Mouse (Mus musculus): ENCODE data around the gene Pinlyp. TPM values are rescaled to one million over a fixed set of nuclear protein-coding genes. Genes with fewer than 3 reads are reported as not detected.

The Pinlyp gene
- total RNA-seq, 2 experiments from 2014 or later: not detected

DNA sequence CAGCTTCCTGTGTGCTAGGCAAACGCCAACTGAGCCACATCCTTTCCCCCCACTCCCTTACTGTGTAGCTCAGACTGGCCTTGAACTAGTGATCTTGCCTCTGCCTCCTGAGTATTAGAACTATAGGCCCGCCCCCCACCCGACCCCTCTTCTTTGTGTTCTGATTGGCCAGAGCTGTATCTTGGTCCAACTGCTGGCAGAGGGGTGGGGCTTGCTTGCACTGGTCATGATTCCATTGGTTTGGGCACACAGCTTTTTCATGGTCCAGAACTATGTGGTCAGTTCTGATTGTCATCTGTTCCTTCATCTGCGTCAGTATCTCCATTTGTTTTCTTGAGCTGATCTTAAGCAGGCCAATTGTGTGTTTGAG, 17.9 kb upstream of the Pinlyp start:
- intact Hi-C loops (cut with DNase I): no loop called here
- no peak for DNase-seq (ENCODE audit: low spot score in 2 of 2)

DNA sequence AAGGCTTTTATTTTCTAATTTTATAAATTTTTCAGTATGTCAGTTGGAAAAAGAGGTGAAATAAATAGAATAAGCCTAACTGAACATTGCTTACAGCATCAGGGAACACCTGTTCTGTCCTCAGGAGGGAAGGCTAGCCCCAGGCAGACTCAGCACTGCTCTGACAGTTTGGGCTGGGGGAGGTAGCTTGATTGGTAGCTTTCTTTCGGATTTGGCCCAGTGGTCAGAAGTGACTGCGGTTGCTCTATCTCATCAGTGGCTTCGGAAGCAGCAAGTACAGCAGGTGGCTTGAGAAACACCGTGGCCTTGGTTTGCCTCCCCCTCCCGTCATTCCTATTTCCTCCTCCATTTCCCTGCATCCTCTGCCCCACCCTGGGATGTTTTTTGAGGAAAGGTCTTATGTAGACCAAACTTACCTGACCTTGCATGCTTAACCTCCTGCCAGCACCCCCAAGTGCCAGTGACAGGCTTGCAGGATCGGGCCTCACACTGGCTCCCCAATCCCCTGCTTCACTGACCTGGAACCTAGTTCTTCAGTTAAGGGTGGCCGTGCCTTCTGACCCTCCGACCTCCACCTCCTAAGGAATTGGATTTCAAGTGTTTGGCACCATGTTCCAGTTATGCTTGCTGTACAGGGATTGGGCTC, 17.4 kb upstream of the Pinlyp start:
- DNase-seq (ENCODE audit: low spot score in 2 of 2): no peak
- intact Hi-C loops (cut with DNase I): no loop called here

DNA sequence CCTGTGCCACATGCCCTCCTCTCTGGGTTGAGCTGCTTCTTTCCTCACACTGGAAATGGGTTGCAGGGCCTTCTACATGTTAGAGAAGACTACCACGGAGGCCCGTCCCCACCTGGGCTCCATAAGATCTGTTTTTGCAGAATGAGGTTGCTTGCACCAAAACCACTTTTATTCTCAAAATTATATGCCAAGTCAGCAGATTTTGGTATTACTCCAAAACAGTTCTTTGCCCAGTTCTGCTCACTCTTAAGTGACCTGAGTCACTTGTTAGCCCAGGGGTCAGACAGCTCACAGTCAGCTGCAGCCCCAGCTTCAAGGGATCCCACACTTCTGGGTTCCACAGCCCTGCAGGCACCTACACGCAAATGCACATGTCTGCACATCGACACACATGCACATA, 15.5 kb upstream of the Pinlyp start:
- intact Hi-C loops (cut with DNase I): no loop called here
- DNase-seq (ENCODE audit: low spot score in 2 of 2): no peak

- DNase-seq (ENCODE audit: low spot score in 2 of 2): no peak
- intact Hi-C loops (cut with DNase I): no loop called here
Measured at GRCm38 (mm10) chr7:24555786-24556185, 9.9 kb upstream of the Pinlyp start.

GRCm38 (mm10) chr7:24551985-24552759, 6.3 kb upstream of the Pinlyp start:
- intact Hi-C loops (cut with DNase I): no loop called here
- DNase-seq (ENCODE audit: low spot score in 2 of 2): no peak

DNA sequence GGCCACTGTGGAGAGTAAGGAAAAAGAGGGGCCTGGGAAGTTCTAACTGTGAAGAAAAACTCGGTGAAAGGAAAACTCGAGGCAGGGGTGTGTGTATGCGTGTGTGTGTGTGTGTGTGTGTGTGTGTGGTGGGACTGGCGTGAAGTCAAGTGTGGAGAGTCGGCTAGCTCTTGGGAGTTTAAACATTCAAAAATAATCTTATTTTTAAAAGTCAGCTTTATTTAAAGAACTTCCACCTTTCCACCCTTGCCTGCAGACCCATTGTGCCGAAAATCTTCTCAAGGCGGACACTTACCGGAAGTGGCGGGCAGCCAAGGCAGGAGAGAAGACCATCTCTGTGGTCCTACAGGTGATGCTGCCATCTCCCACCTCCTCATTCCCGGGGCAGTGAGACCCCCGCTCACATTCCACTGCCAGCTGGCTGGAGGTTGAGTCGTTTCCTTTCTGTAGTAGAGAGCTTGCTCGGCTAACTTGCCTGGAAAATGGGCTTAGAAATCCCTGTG, 1.7 kb upstream of the Pinlyp start:
- intact Hi-C loops (cut with DNase I): loop anchor here (1.0 kb wide), 1 partner anchor 17 kb away; the partner anchor contains the start of gene Irgq
- DNase-seq (ENCODE audit: low spot score in 2 of 2): no peak

DNA sequence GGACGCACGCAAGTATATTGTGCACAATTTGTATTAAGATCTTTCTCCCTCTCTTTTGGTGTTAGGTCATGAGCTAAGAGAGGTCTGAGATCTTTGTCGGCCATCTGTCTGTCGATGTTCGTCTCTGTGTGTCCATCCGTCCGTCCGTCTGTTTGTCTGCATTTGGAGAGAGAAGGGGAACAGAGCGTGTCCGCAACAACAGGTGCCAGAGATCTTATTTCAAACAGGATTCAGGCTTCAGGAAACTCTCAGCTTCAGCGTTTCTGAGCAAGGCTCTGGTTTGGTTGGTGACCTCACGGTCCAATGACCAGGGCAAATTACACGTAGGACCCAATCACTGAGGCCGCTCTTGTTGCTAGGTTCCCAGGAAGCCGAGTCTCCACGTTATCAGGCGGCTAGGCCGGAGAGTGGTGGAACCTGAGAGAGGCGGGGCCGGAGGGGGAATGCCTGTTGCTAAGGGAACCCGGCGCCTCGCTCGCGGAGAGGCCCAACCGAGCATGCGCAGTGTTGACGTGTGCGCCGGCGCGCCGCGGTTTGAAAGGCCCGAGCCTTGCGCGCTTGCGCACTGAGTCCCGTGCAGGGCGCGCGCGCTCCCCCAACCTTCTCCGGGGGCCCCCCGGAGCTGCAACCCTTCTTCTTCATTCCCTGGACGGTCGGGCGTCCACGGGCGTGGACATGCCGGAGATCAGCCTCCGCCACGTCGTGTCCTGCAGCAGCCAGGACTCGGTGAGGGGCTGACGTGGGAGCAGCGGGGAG, 894 bp upstream of the Pinlyp start:
- peak; percentile 99 for DNase-seq (ENCODE audit: low spot score in 2 of 2)
- intact Hi-C loops (cut with DNase I): loop anchor here (1.0 kb wide), 1 partner anchor 17 kb away; the partner anchor contains the start of gene Irgq

GRCm38 (mm10) chr7:24544506-24544905, 1.4 kb downstream of the Pinlyp start:
- DNase-seq (ENCODE audit: low spot score in 2 of 2): no peak
- intact Hi-C loops (cut with DNase I): no loop called here

DNA sequence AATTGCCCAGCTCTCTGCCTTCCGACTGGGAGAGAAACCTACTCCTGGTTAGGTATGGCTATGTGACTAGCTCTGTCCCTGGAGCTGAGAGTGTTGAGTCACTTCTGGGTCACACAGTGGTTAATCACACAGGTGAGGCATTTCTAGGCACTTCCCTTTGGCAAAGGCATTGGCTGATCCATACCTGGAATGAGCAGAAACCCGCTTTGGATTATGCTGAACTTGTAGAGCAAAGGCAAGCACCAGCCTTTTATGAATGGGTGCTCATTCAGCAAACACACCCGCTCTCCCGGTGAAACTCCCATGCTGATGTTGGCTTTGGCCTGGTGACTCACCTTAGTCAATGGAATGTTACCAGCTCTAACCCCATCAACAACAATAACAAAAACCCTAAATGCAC, 6.2 kb downstream of the Pinlyp start:
- DNase-seq (ENCODE audit: low spot score in 2 of 2): no peak
- intact Hi-C loops (cut with DNase I): no loop called here

DNA sequence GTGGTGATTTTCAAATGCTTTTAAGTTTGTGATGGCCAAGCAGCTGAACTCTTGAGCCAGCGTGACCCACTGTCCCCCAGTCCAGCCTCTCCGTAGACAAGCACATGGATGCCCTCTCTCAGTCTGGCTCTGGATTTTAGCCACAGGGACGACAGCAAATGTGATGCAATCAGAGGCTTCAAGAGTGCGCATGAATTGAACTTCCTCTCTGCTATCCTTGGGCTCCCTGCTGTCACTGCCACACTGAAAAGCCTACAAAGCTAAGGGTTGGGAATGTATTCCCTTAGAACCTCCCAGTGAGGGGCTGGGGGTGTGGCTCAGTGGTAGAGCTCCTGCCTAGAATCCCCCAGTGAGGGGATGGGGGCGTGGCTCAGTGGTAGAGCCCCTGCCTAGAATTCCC, 7.2 kb downstream of the Pinlyp start:
- no peak for DNase-seq (ENCODE audit: low spot score in 2 of 2)
- intact Hi-C loops (cut with DNase I): no loop called here

GRCm38 (mm10) chr7:24538154-24538553, 7.8 kb downstream of the Pinlyp start:
- DNase-seq (ENCODE audit: low spot score in 2 of 2): peak in 1 of 2 experiments; percentile 28
- intact Hi-C loops (cut with DNase I): no loop called here

GRCm38 (mm10) chr7:24537591-24537990, 8.3 kb downstream of the Pinlyp start:
- no peak for DNase-seq (ENCODE audit: low spot score in 2 of 2)
- intact Hi-C loops (cut with DNase I): no loop called here

GRCm38 (mm10) chr7:24537081-24537480, 8.8 kb downstream of the Pinlyp start:
- intact Hi-C loops (cut with DNase I): no loop called here
- DNase-seq (ENCODE audit: low spot score in 2 of 2): no peak

DNA sequence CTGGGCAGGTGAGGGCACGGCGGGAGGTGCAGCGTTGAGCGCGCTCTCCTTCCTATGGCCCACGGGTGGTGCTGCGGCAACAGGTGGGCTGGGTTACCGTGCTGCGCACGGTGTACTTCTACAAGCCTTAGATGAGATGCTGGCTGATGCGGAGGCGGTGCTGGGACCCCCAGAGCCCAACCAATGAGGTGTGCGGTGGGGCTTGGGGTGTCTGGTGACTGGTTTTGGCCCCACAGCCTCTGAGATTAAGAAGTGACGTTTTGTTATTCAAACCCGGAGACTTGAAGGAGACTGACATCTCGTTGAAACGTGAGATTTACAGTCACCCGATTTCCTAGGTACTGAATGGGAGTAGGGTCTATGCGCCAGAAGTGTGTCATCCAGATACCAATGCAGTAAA, 11.6 kb downstream of the Pinlyp start:
- intact Hi-C loops (cut with DNase I): no loop called here
- peak in 1 of 2 experiments; percentile 18 for DNase-seq (ENCODE audit: low spot score in 2 of 2)

- peak in 1 of 2 experiments; percentile 27 for DNase-seq (ENCODE audit: low spot score in 2 of 2)
- intact Hi-C loops (cut with DNase I): no loop called here
Measured at GRCm38 (mm10) chr7:24533806-24534205, 12.1 kb downstream of the Pinlyp start.

GRCm38 (mm10) chr7:24533031-24533571, 12.8 kb downstream of the Pinlyp start:
- intact Hi-C loops (cut with DNase I): no loop called here
- DNase-seq (ENCODE audit: low spot score in 2 of 2): no peak

- intact Hi-C loops (cut with DNase I): loop anchor here (2.0 kb wide), 1 partner anchor 25 kb away; the partner anchor contains the start of gene Zfp428
- peak; percentile 80 to 81 for DNase-seq (ENCODE audit: low spot score in 2 of 2)
Measured at GRCm38 (mm10) chr7:24531211-24531971, 14.5 kb downstream of the Pinlyp start.

DNA sequence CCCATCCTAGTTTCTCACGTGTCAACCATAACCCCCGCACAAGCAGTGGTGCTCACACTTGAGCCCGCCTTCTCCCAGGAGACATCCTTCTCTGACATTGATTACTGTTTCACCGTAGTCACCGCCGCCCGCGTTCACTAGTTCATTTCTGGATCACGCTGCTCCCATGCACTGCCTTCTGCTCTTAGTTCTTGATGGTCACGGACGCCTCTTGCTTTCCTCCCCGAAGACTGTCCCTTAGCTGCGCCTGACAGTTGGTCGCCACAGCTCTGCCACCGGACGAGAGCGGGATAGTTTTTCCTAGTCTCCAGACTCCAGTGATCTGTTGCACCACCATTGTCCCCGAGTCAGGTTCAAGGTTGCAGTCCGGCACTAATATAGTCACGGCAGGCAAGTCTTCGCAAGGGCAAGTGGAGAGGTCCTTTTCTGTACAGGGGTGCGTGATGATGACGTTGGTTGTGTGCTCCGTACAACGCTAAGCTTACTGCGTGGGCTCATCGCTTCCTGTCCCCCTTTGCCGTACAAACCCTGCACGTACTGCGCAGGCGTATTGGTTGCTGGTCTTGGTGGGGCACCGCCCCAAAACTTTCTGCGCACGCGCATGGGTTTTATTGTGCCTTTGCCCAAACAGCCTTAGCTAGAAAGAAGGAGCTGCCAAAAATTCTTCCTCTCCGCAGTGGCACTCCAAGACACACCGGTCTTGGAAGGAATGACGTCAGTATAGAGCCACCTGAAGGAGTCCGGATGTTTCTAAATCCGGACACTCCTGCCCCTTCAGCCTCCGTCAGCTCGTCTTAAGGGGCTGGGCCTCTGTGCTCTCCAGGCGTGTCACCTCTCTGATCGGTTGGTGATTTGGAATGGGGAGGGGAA, 15.6 kb downstream of the Pinlyp start, which contains the start of gene Irgq:
Gene Irgq, plus strand, starts transcription at position 628 of the 870 bp plus-strand sequence.
- intact Hi-C loops (cut with DNase I): loop anchor here (1.0 to 2.0 kb wide), 2 partner anchors 17 to 23 kb away; partner anchors contain the start of gene Zfp428
- peak; percentile 99 to 100 for DNase-seq (ENCODE audit: low spot score in 2 of 2)

Measured in left cerebral cortex, postnatal 36 days (tissue).